In genomic region chr4:140910661-140911310, GRCm38 (mm10) we compare ENCODE assay signal across 7 mouse cellular contexts. TPM values are rescaled to one million over a fixed set of nuclear protein-coding genes. Genes with fewer than 3 reads are reported as not detected.
DNase-seq lines count a peak whose midpoint lies in the region; ATAC-seq lines count a peak whose summit lies in the region.

No protein-coding gene starts in this region.

- peaks cover 38% of the 10 kb centered on the region for H3K27me3 ChIP-seq in midbrain, embryonic 10.5 days (ENCODE audit: low read depth, poor library complexity, severe bottlenecking)
- peaks cover 30% of the 10 kb centered on the region for H3K27me3 ChIP-seq in midbrain, embryonic 13.5 days
- H3K27me3 ChIP-seq in embryonic facial prominence, embryonic 10.5 days (replicated peaks; ENCODE audit: low read depth, poor library complexity, severe bottlenecking), result peaks cover 50% of the 10 kb centered on the region
- peaks cover 37% of the 10 kb centered on the region for H3K27me3 ChIP-seq in hindbrain, embryonic 12.5 days
- H3K27me3 ChIP-seq in liver, embryonic 12.5 days (replicated peaks), result peaks cover 56% of the 10 kb centered on the region

- no peaks in the 10 kb centered on the region for H3K36me3 ChIP-seq in midbrain, embryonic 10.5 days
- H3K36me3 ChIP-seq in midbrain, embryonic 13.5 days, result no peaks in the 10 kb centered on the region
- H3K36me3 ChIP-seq in embryonic facial prominence, embryonic 10.5 days (replicated peaks), result no peaks in the 10 kb centered on the region
- H3K36me3 ChIP-seq in hindbrain, embryonic 12.5 days, result no peaks in the 10 kb centered on the region
- H3K36me3 ChIP-seq in liver, embryonic 12.5 days, result no peaks in the 10 kb centered on the region

- H3K4me3 ChIP-seq in midbrain, embryonic 10.5 days, result peak overlapping the region; percentile 12; the same call in 1 of the 2 replicates
- no peak overlapping the region for H3K4me3 ChIP-seq in midbrain, embryonic 13.5 days (replicated peaks)
- peak overlapping the region; percentile 30 for H3K4me3 ChIP-seq in embryonic facial prominence, embryonic 10.5 days
- no peak overlapping the region for H3K4me3 ChIP-seq in hindbrain, embryonic 12.5 days
- H3K4me3 ChIP-seq in liver, embryonic 12.5 days, result peak overlapping the region; percentile 26; the same call in 1 of the 2 replicates

- no peak overlapping the region for H3K9ac ChIP-seq in midbrain, embryonic 13.5 days (replicated peaks)
- no peak overlapping the region for H3K9ac ChIP-seq in hindbrain, embryonic 12.5 days
- no peak overlapping the region for H3K9ac ChIP-seq in liver, embryonic 12.5 days

- WGBS in midbrain, embryonic 10.5 days, result 42% methylated on average over 17 of the region's 17 CpGs
- 41% methylated on average over 17 of the region's 17 CpGs for WGBS in midbrain, embryonic 13.5 days
- WGBS in embryonic facial prominence, embryonic 10.5 days, result 38% methylated on average over 17 of the region's 17 CpGs
- WGBS in hindbrain, embryonic 12.5 days, result 35% methylated on average over 17 of the region's 17 CpGs
- 40% methylated on average over 17 of the region's 17 CpGs for WGBS in liver, embryonic 12.5 days (ENCODE audit: insufficient replicate concordance)

- H3K27ac ChIP-seq in midbrain, embryonic 10.5 days (replicated peaks), result no peak overlapping the region
- no peak overlapping the region for H3K27ac ChIP-seq in midbrain, embryonic 13.5 days
- no peak overlapping the region for H3K27ac ChIP-seq in embryonic facial prominence, embryonic 10.5 days (replicated peaks)
- no peak overlapping the region for H3K27ac ChIP-seq in hindbrain, embryonic 12.5 days
- no peak overlapping the region for H3K27ac ChIP-seq in liver, embryonic 12.5 days

- DNase-seq in midbrain, embryonic 10.5 days (ENCODE audit: low spot score), result no peak
- DNase-seq in embryonic facial prominence, embryonic 10.5 days (ENCODE audit: low spot score), result no peak
- DNase-seq in right cerebral cortex, postnatal 36 days (ENCODE audit: low spot score in 2 of 2), result no peak
- no peak for DNase-seq in urinary bladder, postnatal 25 days (ENCODE audit: low spot score)

- H3K4me2 ChIP-seq in midbrain, embryonic 13.5 days (replicated peaks), result no peak overlapping the region
- H3K4me2 ChIP-seq in hindbrain, embryonic 12.5 days (replicated peaks), result peak overlapping the region; percentile 2; the same call in 1 of the 2 replicates
- peak overlapping the region; percentile 45 for H3K4me2 ChIP-seq in liver, embryonic 12.5 days

- ATAC-seq in midbrain, embryonic 13.5 days, result no peak
- no peak for ATAC-seq in hindbrain, embryonic 12.5 days (ENCODE audit: low FRiP score)
- no peak for ATAC-seq in liver, embryonic 12.5 days

- H3K4me1 ChIP-seq in midbrain, embryonic 10.5 days, result peaks cover 31% of the 10 kb centered on the region
- H3K4me1 ChIP-seq in midbrain, embryonic 13.5 days (replicated peaks), result peaks cover 17% of the 10 kb centered on the region
- peaks cover 35% of the 10 kb centered on the region for H3K4me1 ChIP-seq in embryonic facial prominence, embryonic 10.5 days
- H3K4me1 ChIP-seq in hindbrain, embryonic 12.5 days, result peaks cover 15% of the 10 kb centered on the region
- peaks cover 51% of the 10 kb centered on the region for H3K4me1 ChIP-seq in liver, embryonic 12.5 days

- no peaks in the 10 kb centered on the region for H3K9me3 ChIP-seq in midbrain, embryonic 10.5 days (replicated peaks)
- H3K9me3 ChIP-seq in midbrain, embryonic 13.5 days, result no peaks in the 10 kb centered on the region
- H3K9me3 ChIP-seq in embryonic facial prominence, embryonic 10.5 days, result no peaks in the 10 kb centered on the region
- H3K9me3 ChIP-seq in hindbrain, embryonic 12.5 days (replicated peaks), result no peaks in the 10 kb centered on the region
- no peaks in the 10 kb centered on the region for H3K9me3 ChIP-seq in liver, embryonic 12.5 days (replicated peaks)

RNA-seq across cellular contexts. Expression of gene Padi2, which starts 4.6 kb away (rescaled TPM):
- polyA plus RNA-seq in midbrain, embryonic 10.5 days (2016; fragmentation: Nextera tagmentation; extraction: Ambion mirVana), result 0.15 and 1.4 TPM in 2 replicates
- 0.93 TPM in 2 replicates for polyA plus RNA-seq in midbrain, embryonic 13.5 days (2015; fragmentation: Nextera tagmentation; extraction: Ambion mirVana)
- polyA plus RNA-seq in embryonic facial prominence, embryonic 10.5 days (2016; fragmentation: Nextera tagmentation; extraction: Ambion mirVana), result 0.97 and 1.6 TPM in 2 replicates
- 2.6 and 3.7 TPM in 2 replicates for polyA plus RNA-seq in hindbrain, embryonic 12.5 days (2016; fragmentation: Nextera tagmentation; extraction: Ambion mirVana)
- 2.5 and 3.7 TPM in 2 replicates for polyA plus RNA-seq in liver, embryonic 12.5 days (2016; fragmentation: Nextera tagmentation; extraction: Ambion mirVana)

RNA-seq across cellular contexts. Expression of gene Sdhb, which starts 50.2 kb away (rescaled TPM):
- polyA plus RNA-seq in midbrain, embryonic 10.5 days (2016; fragmentation: Nextera tagmentation; extraction: Ambion mirVana), result 429 and 455 TPM in 2 replicates
- polyA plus RNA-seq in midbrain, embryonic 13.5 days (2015; fragmentation: Nextera tagmentation; extraction: Ambion mirVana), result 457 and 464 TPM in 2 replicates
- polyA plus RNA-seq in embryonic facial prominence, embryonic 10.5 days (2016; fragmentation: Nextera tagmentation; extraction: Ambion mirVana), result 432 and 438 TPM in 2 replicates
- polyA plus RNA-seq in hindbrain, embryonic 12.5 days (2016; fragmentation: Nextera tagmentation; extraction: Ambion mirVana), result 349 and 383 TPM in 2 replicates
- 241 and 248 TPM in 2 replicates for polyA plus RNA-seq in liver, embryonic 12.5 days (2016; fragmentation: Nextera tagmentation; extraction: Ambion mirVana)

Comparison
In these comparisons a context has a peak if more than half of its experiments do, and no peak if none do; other contexts are left out.
1. H3K4me3 ChIP-seq: peak in midbrain, embryonic 10.5 days (single experiment), embryonic facial prominence, embryonic 10.5 days (single experiment) and liver, embryonic 12.5 days (single experiment); none in midbrain, embryonic 13.5 days (single experiment) and hindbrain, embryonic 12.5 days (single experiment).